Mouse (Mus musculus) heart, postnatal 10 days (tissue): ENCODE measurements at regions not wholly inside any gene's neighbourhood (a gene's known extent, or its start where the extent isn't known, plus 50 kb on each side); places are given as distances from the start of the nearest gene placed in this dataset.
"Not testable (repeated sequence)": the region's sequence is repeated elsewhere in the genome, so short reads cannot be mapped to it uniquely, and the experiment has no call there.

Experiments used
- DNase-seq, 2 experiments: peaks; one replicate each; pipeline ENCODE4 v3.0.0; 2021
- intact Hi-C: fragments of 180-260 bp; cut with DNase I; formaldehyde crosslinking; loops from one replicate; pipeline ENCODE4 v1.15.1; 2025

DNA sequence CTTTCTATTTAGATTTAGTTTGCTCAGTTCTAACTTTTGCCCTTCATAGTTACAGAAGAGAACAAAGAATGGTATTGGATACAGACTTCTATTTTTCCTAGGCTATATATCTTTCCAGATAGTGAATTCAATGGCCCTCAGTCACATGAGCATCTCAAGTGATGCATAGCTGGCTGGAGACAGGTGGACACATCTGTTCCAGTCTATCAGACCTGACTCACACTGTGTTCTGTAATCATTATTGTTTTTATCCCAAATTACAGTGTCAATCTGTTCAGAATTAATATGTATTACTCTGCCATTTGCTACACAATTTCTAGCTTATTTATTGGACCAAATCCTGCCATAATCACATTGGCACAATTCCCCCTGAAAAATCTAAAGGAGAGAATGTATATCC is 298.0 kb upstream of the Foxg1 start:
- DNase-seq = no peak
- intact Hi-C loops = no loop called here

DNA sequence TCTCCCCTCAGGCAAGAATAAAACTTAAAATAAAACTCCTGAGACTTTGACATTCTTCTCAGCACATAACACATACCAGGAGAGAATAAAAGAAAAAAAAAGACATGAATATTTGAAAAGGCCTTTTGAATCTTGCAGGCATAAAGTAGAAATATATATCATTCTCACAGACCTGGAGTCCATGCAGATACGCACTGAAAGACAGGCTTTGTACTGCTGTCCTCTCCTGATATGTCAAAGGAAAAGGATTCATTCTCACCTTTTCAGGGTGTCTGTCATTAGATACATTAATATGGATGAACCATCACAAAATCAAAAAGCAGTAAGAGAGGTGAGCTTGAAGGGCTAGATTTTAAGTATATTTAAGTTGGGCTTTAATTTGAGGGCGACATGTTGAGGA is 296.4 kb upstream of the Foxg1 start:
- intact Hi-C loops = no loop called here
- DNase-seq = no peak

DNA sequence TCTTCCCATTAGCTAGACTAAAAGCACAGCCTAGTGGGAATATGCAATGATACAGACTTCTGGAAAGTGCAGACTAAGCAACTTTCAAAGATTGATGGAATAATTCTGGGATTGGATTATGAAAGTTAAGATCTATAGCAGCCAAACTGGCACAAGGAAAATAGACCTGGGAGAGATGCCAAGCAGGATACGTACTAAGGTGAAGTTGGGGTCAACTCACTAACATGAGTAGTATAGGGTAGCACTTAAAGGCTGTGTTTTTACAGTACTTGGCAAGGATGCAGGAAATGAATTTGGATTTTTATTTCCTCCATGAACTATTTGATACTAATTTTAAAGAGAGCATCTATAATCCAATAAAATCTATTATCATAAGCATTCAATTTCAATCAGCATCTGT is 292.3 kb upstream of the Foxg1 start:
- intact Hi-C loops = no loop called here
- no peak for DNase-seq

DNA sequence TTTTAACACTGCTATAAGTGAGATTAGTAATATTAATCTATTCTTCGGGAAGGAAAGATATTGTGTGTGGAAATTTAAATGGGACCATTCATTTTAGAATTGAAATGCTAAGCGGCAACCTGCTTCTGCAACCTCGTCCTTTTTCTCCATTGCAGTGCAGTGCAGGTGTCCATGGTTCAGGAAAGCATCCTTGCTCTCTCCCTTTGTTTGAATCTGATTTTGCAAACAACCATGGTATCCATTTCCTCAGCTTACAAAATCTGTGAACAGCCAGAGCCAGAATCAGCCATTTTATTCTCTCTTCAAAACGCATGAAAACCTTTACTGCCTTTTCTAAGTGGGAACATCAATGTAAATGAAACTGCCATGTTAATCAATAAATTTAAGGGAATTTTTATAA is 276.5 kb upstream of the Foxg1 start:
- no peak for DNase-seq
- intact Hi-C loops = no loop called here

DNA sequence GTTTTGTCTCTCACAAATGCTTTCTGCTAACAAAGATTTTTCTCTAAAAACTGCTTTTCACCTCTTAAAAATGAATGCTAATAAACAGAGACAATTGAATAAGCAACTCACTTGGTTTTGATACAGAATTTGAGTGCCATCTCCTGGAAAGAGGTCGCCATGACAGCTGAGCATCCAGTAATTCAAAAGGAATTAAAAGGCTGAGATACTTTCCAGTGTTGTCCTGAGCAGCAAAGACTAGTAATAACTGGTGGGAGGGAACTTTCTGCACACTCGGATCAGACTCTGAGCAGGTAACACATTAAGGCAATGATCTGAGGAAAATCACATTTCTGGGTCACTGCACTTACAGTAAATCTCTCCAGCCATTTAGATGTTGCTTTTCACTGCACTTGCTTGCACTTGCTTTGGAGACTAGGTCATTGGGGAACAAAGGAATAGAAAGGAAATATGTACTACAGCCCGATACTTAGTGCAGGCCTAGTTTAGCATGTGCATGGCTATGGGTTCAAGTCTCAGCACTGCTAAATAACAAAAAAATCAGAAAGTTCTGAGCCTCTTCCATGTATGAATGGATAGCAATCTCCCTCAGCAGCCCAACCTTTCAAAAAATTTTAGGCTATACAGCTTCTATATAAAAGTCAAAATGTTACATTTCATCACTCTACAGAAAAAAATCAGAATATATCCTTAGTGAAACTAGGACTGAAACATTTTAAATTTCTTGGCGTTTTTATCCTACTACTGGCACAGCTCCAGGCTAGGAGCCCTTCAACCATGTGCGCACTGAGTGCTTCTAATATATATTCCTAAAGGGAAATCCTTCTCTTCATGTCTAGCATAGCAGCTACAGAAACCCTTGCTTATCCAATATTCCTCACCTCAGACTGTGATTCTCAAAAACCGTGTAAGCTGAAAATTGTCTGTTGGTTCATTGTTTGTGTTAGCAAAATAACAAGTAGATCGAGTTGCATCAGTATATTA is 275.8 kb upstream of the Foxg1 start:
- intact Hi-C loops = no loop called here
- DNase-seq = peak; percentile 2 to 10

DNA sequence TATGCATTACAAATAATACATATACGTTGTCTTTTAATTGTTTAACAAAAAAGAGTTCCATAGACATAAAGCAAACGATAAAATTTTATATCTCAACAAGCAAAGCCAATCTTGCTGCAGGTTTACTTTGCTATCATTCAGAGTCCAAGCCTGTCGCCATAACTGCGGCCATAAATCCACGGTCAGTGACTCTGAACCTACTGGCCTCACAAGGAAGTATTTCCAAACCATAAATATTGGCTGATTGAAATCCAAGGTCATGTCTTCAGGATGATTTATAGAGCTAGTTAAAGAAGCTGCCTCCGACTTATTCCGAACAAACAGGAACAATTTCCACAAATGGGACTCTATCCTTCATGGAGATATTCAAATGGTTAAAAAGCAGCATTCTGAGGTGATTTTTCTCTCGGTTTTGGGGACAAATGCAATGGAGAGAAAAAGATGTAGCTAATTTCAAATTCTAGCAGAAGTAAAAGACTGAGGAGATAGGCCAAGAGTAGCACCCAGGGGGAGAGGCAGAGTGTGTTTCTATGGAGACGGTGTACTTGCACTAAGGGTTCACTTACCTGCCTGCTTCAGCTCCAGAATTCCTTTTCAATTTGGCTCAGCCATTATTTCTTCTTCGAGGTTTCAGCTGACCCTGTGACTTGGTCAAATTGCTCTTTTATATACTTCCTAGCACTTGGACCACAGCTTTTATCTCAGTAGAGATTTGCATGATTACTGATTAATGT is 274.9 kb upstream of the Foxg1 start:
- DNase-seq = no peak
- intact Hi-C loops = no loop called here

DNA sequence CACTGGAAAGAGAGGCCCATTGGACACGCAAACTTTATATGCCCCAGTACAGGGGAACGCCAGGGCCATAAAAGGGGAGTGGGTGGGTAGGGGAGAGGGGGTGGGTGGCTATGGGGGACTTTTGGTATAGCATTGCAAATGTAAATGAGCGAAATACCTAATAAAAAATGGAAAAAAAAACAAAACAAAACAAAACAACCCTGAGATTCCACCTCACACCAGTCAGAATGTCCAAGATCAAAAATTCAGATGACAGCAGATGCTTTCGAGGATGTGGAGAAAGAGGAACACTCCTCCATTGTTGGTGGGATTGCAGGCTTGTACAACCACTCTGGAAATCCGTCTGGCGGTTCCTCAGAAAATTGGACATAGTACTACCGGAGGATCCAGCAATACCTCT is 251.4 kb upstream of the Foxg1 start:
- intact Hi-C loops, DNase-seq: not testable (repeated sequence)

DNA sequence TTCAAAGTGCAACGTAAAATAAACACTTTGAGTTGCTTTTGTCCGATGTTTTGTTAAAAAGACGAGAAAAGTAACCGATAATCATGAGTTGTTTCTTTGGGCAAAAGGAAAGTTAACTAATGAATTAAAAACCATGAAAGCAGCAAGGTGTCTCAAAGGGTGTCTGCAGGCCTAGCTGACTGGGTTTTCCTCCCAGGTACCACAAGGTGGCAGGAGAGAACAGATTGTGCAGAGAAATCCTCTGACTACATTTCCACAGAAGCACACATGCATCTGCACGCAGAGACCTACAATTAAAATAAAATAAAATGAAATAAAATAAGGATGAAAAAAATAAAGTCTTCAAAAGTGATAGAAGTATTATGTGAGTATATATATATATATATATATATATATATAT is 212.4 kb upstream of the Foxg1 start:
- intact Hi-C loops = no loop called here
- DNase-seq = peak; percentile 1 to 18

DNA sequence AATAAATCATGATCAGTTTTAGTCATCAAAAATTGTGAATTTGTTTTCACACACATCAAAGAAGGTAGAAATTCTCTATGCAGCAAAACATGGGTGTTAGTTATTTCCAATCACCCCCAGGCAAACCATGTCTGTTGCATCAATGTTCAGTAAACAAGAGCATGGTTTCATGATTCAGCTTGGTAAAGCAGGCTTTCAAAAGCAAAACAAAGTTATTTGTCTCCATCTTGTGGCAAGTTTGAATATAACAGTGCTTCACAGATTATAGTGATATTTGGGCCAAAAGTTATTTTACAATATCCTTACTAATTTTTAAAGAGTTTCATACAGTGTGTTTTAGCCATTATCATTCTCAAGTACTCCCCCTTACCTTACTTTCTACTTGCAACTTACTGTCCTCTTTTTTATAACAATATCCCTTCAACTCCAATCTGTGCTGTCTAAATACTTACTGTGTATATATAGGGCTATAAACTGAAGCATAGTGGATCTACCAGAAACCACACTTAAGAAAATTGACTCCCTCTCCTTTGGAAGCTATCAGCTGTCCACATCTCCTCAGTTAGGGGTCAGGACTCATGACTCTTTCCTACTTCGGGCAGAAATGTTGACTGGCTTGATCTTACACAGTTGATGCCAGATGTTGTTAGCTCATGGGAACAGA is 211.3 kb upstream of the Foxg1 start:
- peak in 1 of 2 experiments; percentile 1 for DNase-seq
- intact Hi-C loops = no loop called here

DNA sequence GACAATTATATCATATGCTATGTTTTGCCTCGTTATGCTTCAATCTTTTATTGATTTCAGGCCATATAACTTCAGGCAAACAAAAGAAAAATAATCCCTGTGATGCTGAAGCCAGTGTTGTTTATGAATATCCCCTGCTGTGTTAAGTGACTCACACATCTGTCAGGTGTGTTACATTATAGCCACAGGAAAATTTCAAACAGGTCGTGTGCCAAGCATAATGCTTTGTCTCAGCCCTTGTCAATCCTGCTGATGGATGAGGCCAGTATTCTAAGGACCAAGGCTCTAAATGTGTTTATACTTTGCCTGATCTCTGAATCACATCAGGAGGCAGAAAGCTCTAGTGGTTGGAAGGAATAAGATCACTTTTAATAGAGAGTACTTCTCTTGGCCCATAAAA is 191.1 kb upstream of the Foxg1 start:
- DNase-seq = no peak
- intact Hi-C loops = no loop called here

DNA sequence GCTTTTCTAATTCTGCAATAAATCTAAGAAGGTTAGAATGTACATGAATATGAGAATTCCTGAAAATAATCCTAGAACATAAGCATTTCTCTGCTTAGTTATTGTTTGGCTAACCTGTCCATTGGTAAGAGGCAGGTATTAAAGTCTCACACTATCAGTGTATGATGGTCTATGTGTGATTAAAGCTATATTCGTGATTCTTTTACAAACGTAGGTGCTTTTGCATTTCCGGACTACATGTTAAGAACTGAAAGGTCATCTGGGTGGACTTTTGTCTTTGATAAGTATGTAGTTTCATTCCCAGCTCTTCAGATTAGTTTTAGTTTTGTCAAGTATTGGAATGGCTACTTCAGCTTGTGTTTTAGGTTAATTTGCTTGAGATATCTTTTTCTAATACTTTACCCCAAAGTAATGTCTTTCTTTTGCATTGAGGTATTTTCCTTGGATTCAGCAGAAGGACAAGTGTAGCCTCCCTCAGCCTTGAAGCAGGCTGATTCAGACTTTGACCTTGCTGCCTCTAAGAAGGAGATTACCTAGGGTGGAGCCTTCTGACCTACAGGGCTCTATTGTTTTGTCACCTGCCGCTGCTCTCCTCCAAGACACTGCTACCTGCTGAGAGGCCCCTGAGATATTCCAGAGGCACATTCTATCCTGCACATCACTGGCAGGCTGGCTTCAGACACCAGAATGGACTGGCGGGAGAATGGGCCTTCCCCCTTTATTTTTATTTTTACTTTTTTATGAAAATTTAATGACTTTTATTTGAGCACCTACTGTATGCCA is 148.7 kb upstream of the Foxg1 start:
- intact Hi-C loops = no loop called here
- no peak for DNase-seq
